8 mouse cellular contexts compared by ENCODE assay signal in the genomic region with DNA sequence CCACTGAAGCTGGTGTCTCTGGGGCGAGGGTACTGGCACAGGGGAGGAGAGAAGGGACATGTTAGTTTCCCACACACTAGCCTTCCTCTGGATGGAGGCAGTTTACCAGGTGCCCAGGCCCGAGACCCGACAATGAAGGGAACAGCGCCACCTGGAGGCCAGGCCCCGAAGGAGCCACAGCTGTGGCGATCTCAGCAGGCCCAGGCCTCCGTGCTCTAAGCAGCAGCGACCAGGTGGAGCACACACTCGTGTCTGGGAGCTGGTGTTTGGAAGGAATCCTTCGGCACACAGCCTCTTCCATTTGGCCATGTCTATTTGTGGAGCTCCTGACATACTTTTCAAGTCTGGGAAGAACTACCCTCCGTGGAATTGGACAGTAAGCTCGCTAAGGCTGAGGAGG. TPM values are rescaled to one million over a fixed set of nuclear protein-coding genes. Genes with fewer than 3 reads are reported as not detected.
A peak's percentile ranks its signal among the peaks of the same experiment; 100 is the strongest.
DNase-seq lines count a peak whose midpoint lies in the region; ATAC-seq and TF ChIP-seq lines count a peak whose summit lies in the region.

No protein-coding gene starts in this region.

- peaks cover 7% of the 10 kb centered on the region; the same call in 1 of the 2 replicates for H3K79me2 ChIP-seq in liver, adult 2 months (ENCODE audit: control insufficient read depth, insufficient read depth, low read length)

- no peak overlapping the region for H3K9ac ChIP-seq in hindbrain, embryonic 11.5 days (ENCODE audit: low read depth, low read length)
- no peak overlapping the region for H3K9ac ChIP-seq in hindbrain, embryonic 13.5 days
- H3K9ac ChIP-seq in liver, adult 2 months (ENCODE audit: low read depth, low read length): no peak overlapping the region
- no peak overlapping the region for H3K9ac ChIP-seq in neural tube, embryonic 15.5 days (replicated peaks)

- no peak overlapping the region for H3K4me2 ChIP-seq in hindbrain, embryonic 11.5 days (replicated peaks; ENCODE audit: low read depth, low read length)
- no peak overlapping the region for H3K4me2 ChIP-seq in hindbrain, embryonic 13.5 days
- no peak overlapping the region for H3K4me2 ChIP-seq in neural tube, embryonic 15.5 days

- no peak for ATAC-seq in hindbrain, embryonic 11.5 days (ENCODE audit: low FRiP score)
- ATAC-seq in hindbrain, embryonic 13.5 days (ENCODE audit: low FRiP score): no peak
- peak; percentile 74 for ATAC-seq in erythroblast, adult 5-6 weeks (replicated peaks; ENCODE audit: low FRiP score, poor library complexity, severe bottlenecking)
- no peak for ATAC-seq in neural tube, embryonic 15.5 days (ENCODE audit: low FRiP score)

- DNase-seq in hindbrain, embryonic 11.5 days (ENCODE audit: low spot score): peak; percentile 85
- DNase-seq in kidney, adult 2 months: peak; percentile 70
- no peak for DNase-seq in liver, adult 2 months (ENCODE audit: extremely low read depth, low read depth, low spot score)
- peak; percentile 50 for DNase-seq in testis, postnatal 14 days (ENCODE audit: low spot score)

- no peak for TF ChIP-seq POLR2A in bone marrow macrophage, adult 2 months (IDR thresholded peaks at IDR 0.05; ENCODE audit: borderline replicate concordance, low read depth, low read length)
- TF ChIP-seq POLR2A in kidney, adult 2 months (IDR thresholded peaks at IDR 0.05; ENCODE audit: low read depth, low read length): no peak
- no peak for TF ChIP-seq POLR2A in liver, adult 2 months (IDR thresholded peaks at IDR 0.05; ENCODE audit: extremely low read depth, insufficient read depth, low read length)

- no peaks in the 10 kb centered on the region for H3K27me3 ChIP-seq in hindbrain, embryonic 11.5 days (ENCODE audit: control insufficient read depth, insufficient read depth, low read length)
- H3K27me3 ChIP-seq in hindbrain, embryonic 13.5 days: 0 out of 2 replicates have a peak, but pooled peaks cover 12% of the 10 kb centered on the region
- no peaks in the 10 kb centered on the region for H3K27me3 ChIP-seq in kidney, adult 2 months (replicated peaks; ENCODE audit: control insufficient read depth, insufficient read depth, low read length)
- no peaks in the 10 kb centered on the region for H3K27me3 ChIP-seq in liver, adult 2 months (ENCODE audit: control insufficient read depth, insufficient read depth, low read length)
- H3K27me3 ChIP-seq in neural tube, embryonic 15.5 days (replicated peaks): peaks cover 17% of the 10 kb centered on the region; the same call in 1 of the 2 replicates

- H3K36me3 ChIP-seq in hindbrain, embryonic 11.5 days (ENCODE audit: control insufficient read depth, insufficient read depth, low read length): 0 out of 2 replicates have a peak, but pooled peaks cover 5% of the 10 kb centered on the region
- peaks cover 27% of the 10 kb centered on the region for H3K36me3 ChIP-seq in hindbrain, embryonic 13.5 days
- H3K36me3 ChIP-seq in kidney, adult 2 months (ENCODE audit: control insufficient read depth, insufficient read depth, low read length): no peaks in the 10 kb centered on the region
- no peaks in the 10 kb centered on the region for H3K36me3 ChIP-seq in liver, adult 2 months (ENCODE audit: control insufficient read depth, insufficient read depth, low read length)
- H3K36me3 ChIP-seq in neural tube, embryonic 15.5 days: peaks cover 22% of the 10 kb centered on the region

- peaks cover 5% of the 10 kb centered on the region; the same call in 1 of the 2 replicates for H3K4me1 ChIP-seq in hindbrain, embryonic 11.5 days (replicated peaks; ENCODE audit: control insufficient read depth, insufficient read depth, low read length)
- H3K4me1 ChIP-seq in hindbrain, embryonic 13.5 days (replicated peaks): peaks cover 79% of the 10 kb centered on the region
- H3K4me1 ChIP-seq in bone marrow macrophage, adult 2 months (ENCODE audit: control insufficient read depth, insufficient read depth, low read length): no peaks in the 10 kb centered on the region
- H3K4me1 ChIP-seq in kidney, adult 2 months (ENCODE audit: control insufficient read depth, insufficient read depth, low read length): no peaks in the 10 kb centered on the region
- no peaks in the 10 kb centered on the region for H3K4me1 ChIP-seq in liver, adult 2 months (ENCODE audit: control insufficient read depth, insufficient read depth, low read length)
- peaks cover 60% of the 10 kb centered on the region for H3K4me1 ChIP-seq in neural tube, embryonic 15.5 days

- WGBS in hindbrain, embryonic 11.5 days: 31% methylated on average over 12 of the region's 12 CpGs
- 36% methylated on average over 12 of the region's 12 CpGs for WGBS in hindbrain, embryonic 13.5 days
- WGBS in kidney, adult 2 months: 44% methylated on average over 12 of the region's 12 CpGs
- WGBS in liver, adult 2 months: 50% methylated on average over 12 of the region's 12 CpGs
- 35% methylated on average over 12 of the region's 12 CpGs for WGBS in neural tube, embryonic 15.5 days

- H3K9me3 ChIP-seq in hindbrain, embryonic 11.5 days (ENCODE audit: control insufficient read depth, low read length): no peaks in the 10 kb centered on the region
- H3K9me3 ChIP-seq in hindbrain, embryonic 13.5 days: no peaks in the 10 kb centered on the region
- H3K9me3 ChIP-seq in neural tube, embryonic 15.5 days (replicated peaks): no peaks in the 10 kb centered on the region

- peak; percentile 82 for TF ChIP-seq CTCF in bone marrow macrophage, adult 2 months (IDR thresholded peaks at IDR 0.05; ENCODE audit: low read depth, low read length)
- TF ChIP-seq CTCF in kidney, adult 2 months (conservative IDR thresholded peaks at IDR 0.05; ENCODE audit: insufficient read depth, insufficient read length, low read depth, low read length): peak; percentile 77
- TF ChIP-seq CTCF in liver, adult 2 months (IDR thresholded peaks at IDR 0.05; ENCODE audit: low read depth, low read length): peak; percentile 87

- H3K4me3 ChIP-seq in hindbrain, embryonic 11.5 days (ENCODE audit: low read depth, low read length): no peak overlapping the region
- H3K4me3 ChIP-seq in hindbrain, embryonic 13.5 days: no peak overlapping the region
- no peak overlapping the region for H3K4me3 ChIP-seq in bone marrow macrophage, adult 2 months (ENCODE audit: insufficient read depth, low read length)
- no peak overlapping the region for H3K4me3 ChIP-seq in kidney, adult 2 months (ENCODE audit: insufficient read depth, low read depth, low read length)
- H3K4me3 ChIP-seq in liver, adult 2 months (ENCODE audit: insufficient read depth, low read depth, low read length): no peak overlapping the region
- H3K4me3 ChIP-seq in neural tube, embryonic 15.5 days (replicated peaks): no peak overlapping the region

- no peak overlapping the region for H3K27ac ChIP-seq in hindbrain, embryonic 11.5 days (ENCODE audit: low read depth, low read length)
- no peak overlapping the region; the same call in 1 of the 2 replicates for H3K27ac ChIP-seq in hindbrain, embryonic 13.5 days
- no peak overlapping the region for H3K27ac ChIP-seq in bone marrow macrophage, adult 2 months (ENCODE audit: insufficient read depth, low read depth, low read length)
- no peak overlapping the region; the same call in 1 of the 2 replicates for H3K27ac ChIP-seq in kidney, adult 2 months (ENCODE audit: insufficient read depth, low read depth, low read length)
- H3K27ac ChIP-seq in liver, adult 2 months (replicated peaks; ENCODE audit: insufficient read depth, low read depth, low read length): no peak overlapping the region
- 0 out of 2 replicates have a peak overlapping the region, but pooled peaks have one; percentile 23 for H3K27ac ChIP-seq in neural tube, embryonic 15.5 days (replicated peaks)

RNA-seq across cellular contexts. Expression of gene Uqcc2, which starts 8.5 kb away (rescaled TPM):
- 326 and 345 TPM in 2 replicates for polyA plus RNA-seq in hindbrain, embryonic 11.5 days (2014; fragmentation: Nextera tagmentation; extraction: Ambion mirVana)
- polyA plus RNA-seq in hindbrain, embryonic 13.5 days (2015; fragmentation: Nextera tagmentation; extraction: Ambion mirVana): 335 and 349 TPM in 2 replicates
- polyA plus RNA-seq in bone marrow macrophage, adult 2 months (2012; ENCODE audit: insufficient read depth, insufficient read length, missing spikeins): 75.5 and 91.6 TPM in 2 replicates
- total RNA-seq in erythroblast, adult 5-6 weeks (2015; ENCODE audit: low replicate concordance): 37.1 and 39.7 TPM in 2 replicates
- 19.8 and 25.6 TPM in 2 replicates for total RNA-seq in erythroblast, adult 5-6 weeks (2017; ENCODE audit: low replicate concordance)
- polyA plus RNA-seq in kidney, adult 2 months (2012; rRNA removed): 208 and 218 TPM in 2 replicates
- total RNA-seq in liver, adult 2 months (2014; rRNA removed): 115 and 135 TPM in 2 replicates
- polyA plus RNA-seq in liver, adult 2 months (2012; rRNA removed): 78.9 and 101 TPM in 2 replicates
- polyA plus RNA-seq in neural tube, embryonic 15.5 days (2015; fragmentation: Nextera tagmentation; extraction: Ambion mirVana): 349 and 390 TPM in 2 replicates

RNA-seq across cellular contexts. Expression of gene Ip6k3, which starts 42.4 kb away (rescaled TPM):
- 0.23 and 0.49 TPM in 2 replicates for polyA plus RNA-seq in hindbrain, embryonic 11.5 days (2014; fragmentation: Nextera tagmentation; extraction: Ambion mirVana)
- polyA plus RNA-seq in hindbrain, embryonic 13.5 days (2015; fragmentation: Nextera tagmentation; extraction: Ambion mirVana): 0.45 and 0.58 TPM in 2 replicates
- polyA plus RNA-seq in bone marrow macrophage, adult 2 months (2012; ENCODE audit: insufficient read depth, insufficient read length, missing spikeins): not detected in 2 replicates
- total RNA-seq in erythroblast, adult 5-6 weeks (2015; ENCODE audit: low replicate concordance): not detected in 2 replicates
- total RNA-seq in erythroblast, adult 5-6 weeks (2017; ENCODE audit: low replicate concordance): not detected in 2 replicates
- 0.79 and 1.1 TPM in 2 replicates for polyA plus RNA-seq in kidney, adult 2 months (2012; rRNA removed)
- total RNA-seq in liver, adult 2 months (2014; rRNA removed): 0.13 TPM in 1 of 2 replicates, not detected in the other
- not detected in 2 replicates for polyA plus RNA-seq in liver, adult 2 months (2012; rRNA removed)
- polyA plus RNA-seq in neural tube, embryonic 15.5 days (2015; fragmentation: Nextera tagmentation; extraction: Ambion mirVana): 0.23 and 0.40 TPM in 2 replicates
